Mouse (Mus musculus) forebrain, embryonic 16.5 days (tissue): ENCODE data around the gene Foxp4. TPM values are rescaled to one million over a fixed set of nuclear protein-coding genes. Genes with fewer than 3 reads are reported as not detected.

ENCODE experiments used
- ATAC-seq: fragments of 200-750 bp; cut with Nextera tagmentation; 2 replicates; pipeline ENCODE4 v1.8.0; 2017; ENCODE audit warnings: mild to moderate bottlenecking, moderate library complexity
- H3K27ac ChIP-seq: fragments of 300-500 bp; sonication (generic); 2 replicates; pipeline ENCODE4 v1.5.1; 2014; ENCODE audit warnings: low read length, control low read depth
- H3K27me3 ChIP-seq: fragments of 300-500 bp; sonication (generic); replicated peaks from 2 replicates; pipeline ENCODE4 v1.6.1; 2014; ENCODE audit warnings: low read length; ENCODE audit not compliant: control insufficient read depth, insufficient read depth
- H3K36me3 ChIP-seq: fragments of 300-500 bp; sonication (generic); 2 replicates; pipeline ENCODE4 v1.6.1; 2014; ENCODE audit not compliant: control insufficient read depth, insufficient read depth
- H3K4me1 ChIP-seq: fragments of 300-500 bp; sonication (generic); replicated peaks from 2 replicates; pipeline ENCODE4 v1.6.1; 2014; ENCODE audit warnings: low read length; ENCODE audit not compliant: control insufficient read depth, insufficient read depth
- H3K4me2 ChIP-seq: fragments of 300-500 bp; sonication (generic); 2 replicates; pipeline ENCODE4 v1.6.1; 2014; ENCODE audit warnings: mild to moderate bottlenecking, low read length, control low read depth
- H3K4me3 ChIP-seq: fragments of 300-500 bp; sonication (generic); replicated peaks from 2 replicates; pipeline ENCODE4 v1.5.1; 2014; ENCODE audit warnings: mild to moderate bottlenecking, low read length, control low read depth
- H3K9ac ChIP-seq: fragments of 300-500 bp; sonication (generic); replicated peaks from 2 replicates; pipeline ENCODE4 v1.6.1; 2014; ENCODE audit warnings: low read depth, low read length, control low read depth
- H3K9me3 ChIP-seq: fragments of 300-500 bp; sonication (generic); 2 replicates; pipeline ENCODE4 v1.6.1; 2016; ENCODE audit warnings: low read length; ENCODE audit not compliant: control insufficient read depth
- WGBS: fragments of 180-500 bp; shearing (Covaris S2); extraction: QIAGEN DNeasy Blood & Tissue Kit; methylation state at CpG from one replicate; pipeline ENCODE4 v1.1.7; 2014; 5-methylcytosine and 5-hydroxymethylcytosine counted together
- polyA plus RNA-seq: library from polyadenylated mRNA; unstranded; fragments of >200 nt; fragmentation: Nextera tagmentation; extraction: Ambion mirVana; gene quantifications from 2 replicates; pipeline ENCODE4 v1.2.1, GENCODE M21; 2015

Gene Foxp4
- polyA plus RNA-seq, 1 experiment from 2014 or later: 29.1 TPM

- Histone ChIP-seq H3K4me1 (peaks cover 25% of the 10 kb centered on the region), H3K4me2 (peak overlapping the region; percentile 28; the same call in 1 of the 2 replicates), H3K27ac (peak overlapping the region; percentile 72), H3K36me3 (no peaks in the 10 kb centered on the region), H3K9me3 (no peaks in the 10 kb centered on the region), H3K9ac (0 out of 2 replicates have a peak overlapping the region, but pooled peaks have one; percentile 2), H3K27me3 (no peaks in the 10 kb centered on the region), H3K4me3 (no peak overlapping the region)
- peak; percentile 81 for ATAC-seq
- 18% methylated on average over 12 of the region's 12 CpGs for WGBS
These were observed 28.1 kb upstream of the Foxp4 start for GRCm38 (mm10) chr17:47952368-47953081.

DNA sequence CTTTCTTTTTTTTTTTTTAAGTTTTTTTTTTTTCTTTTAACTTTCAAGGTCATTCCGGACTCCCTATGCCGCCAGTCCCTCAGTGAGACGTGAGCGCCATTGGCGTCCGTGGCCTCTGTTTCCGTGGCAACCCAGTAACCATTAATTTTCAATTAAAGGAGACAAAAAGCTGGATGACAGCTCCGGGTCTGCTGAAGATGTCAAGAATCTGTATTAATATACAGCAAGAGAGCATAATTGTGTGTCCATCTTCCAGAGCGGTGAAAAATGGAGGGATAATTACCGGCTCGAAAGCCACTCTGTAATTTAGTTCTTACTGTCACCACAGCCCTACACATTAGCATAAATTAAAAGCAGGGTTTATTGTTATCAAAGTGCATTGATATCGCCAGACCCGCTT, 27.0 kb upstream of the Foxp4 start:
- H3K4me2 ChIP-seq: peak overlapping the region; percentile 28
- H3K4me3 ChIP-seq: no peak overlapping the region
- WGBS: 6% methylated on average over 13 of the region's 13 CpGs
- ATAC-seq: peak; percentile 75
- H3K9ac ChIP-seq: no peak overlapping the region
- H3K27me3 ChIP-seq: no peaks in the 10 kb centered on the region
- no peak overlapping the region; the same call in 1 of the 2 replicates for H3K27ac ChIP-seq
- H3K4me1 ChIP-seq: peaks cover 31% of the 10 kb centered on the region
- no peaks in the 10 kb centered on the region for H3K36me3 ChIP-seq
- H3K9me3 ChIP-seq: no peaks in the 10 kb centered on the region

GRCm38 (mm10) chr17:47950831-47951230, 26.4 kb upstream of the Foxp4 start:
- Histone ChIP-seq H3K4me2 (no peak overlapping the region), H3K27ac (peak overlapping the region; percentile 17; the same call in 1 of the 2 replicates), H3K9ac (no peak overlapping the region), H3K4me3 (no peak overlapping the region), H3K27me3 (no peaks in the 10 kb centered on the region), H3K36me3 (no peaks in the 10 kb centered on the region), H3K4me1 (peaks cover 34% of the 10 kb centered on the region), H3K9me3 (no peaks in the 10 kb centered on the region)
- WGBS: 79% methylated on average over 5 of the region's 5 CpGs
- no peak for ATAC-seq

- Histone ChIP-seq H3K4me2 (no peak overlapping the region), H3K4me3 (no peak overlapping the region), H3K36me3 (no peaks in the 10 kb centered on the region), H3K9me3 (no peaks in the 10 kb centered on the region), H3K27ac (no peak overlapping the region), H3K4me1 (peaks cover 34% of the 10 kb centered on the region), H3K9ac (no peak overlapping the region), H3K27me3 (no peaks in the 10 kb centered on the region)
- no peak for ATAC-seq
- 95% methylated on average over 12 of the region's 12 CpGs for WGBS
These were observed 25.0 kb upstream of the Foxp4 start for GRCm38 (mm10) chr17:47949441-47949840.

GRCm38 (mm10) chr17:47948753-47949152, 24.3 kb upstream of the Foxp4 start:
- no peak overlapping the region for H3K4me2 ChIP-seq
- no peak overlapping the region for H3K4me3 ChIP-seq
- H3K36me3 ChIP-seq: no peaks in the 10 kb centered on the region
- H3K27me3 ChIP-seq: no peaks in the 10 kb centered on the region
- no peaks in the 10 kb centered on the region for H3K9me3 ChIP-seq
- H3K9ac ChIP-seq: no peak overlapping the region
- peaks cover 34% of the 10 kb centered on the region for H3K4me1 ChIP-seq
- 72% methylated on average over 5 of the region's 5 CpGs for WGBS
- no peak overlapping the region for H3K27ac ChIP-seq
- ATAC-seq: no peak

- Histone ChIP-seq H3K27ac (no peak overlapping the region), H3K27me3 (no peaks in the 10 kb centered on the region), H3K9ac (no peak overlapping the region), H3K9me3 (no peaks in the 10 kb centered on the region), H3K4me3 (no peak overlapping the region), H3K36me3 (no peaks in the 10 kb centered on the region), H3K4me2 (no peak overlapping the region), H3K4me1 (peaks cover 22% of the 10 kb centered on the region)
- no peak for ATAC-seq
- WGBS: 8% methylated on average over 13 of the region's 14 CpGs
These were observed 22.5 kb upstream of the Foxp4 start for GRCm38 (mm10) chr17:47946921-47947420.

GRCm38 (mm10) chr17:47946111-47946510, 21.7 kb upstream of the Foxp4 start:
- ATAC-seq: no peak
- Histone ChIP-seq H3K36me3 (no peaks in the 10 kb centered on the region), H3K9me3 (no peaks in the 10 kb centered on the region), H3K9ac (no peak overlapping the region), H3K27ac (no peak overlapping the region), H3K4me2 (no peak overlapping the region), H3K27me3 (no peaks in the 10 kb centered on the region), H3K4me1 (peaks cover 13% of the 10 kb centered on the region), H3K4me3 (no peak overlapping the region)
- WGBS: 65% methylated on average over 3 of the region's 3 CpGs

DNA sequence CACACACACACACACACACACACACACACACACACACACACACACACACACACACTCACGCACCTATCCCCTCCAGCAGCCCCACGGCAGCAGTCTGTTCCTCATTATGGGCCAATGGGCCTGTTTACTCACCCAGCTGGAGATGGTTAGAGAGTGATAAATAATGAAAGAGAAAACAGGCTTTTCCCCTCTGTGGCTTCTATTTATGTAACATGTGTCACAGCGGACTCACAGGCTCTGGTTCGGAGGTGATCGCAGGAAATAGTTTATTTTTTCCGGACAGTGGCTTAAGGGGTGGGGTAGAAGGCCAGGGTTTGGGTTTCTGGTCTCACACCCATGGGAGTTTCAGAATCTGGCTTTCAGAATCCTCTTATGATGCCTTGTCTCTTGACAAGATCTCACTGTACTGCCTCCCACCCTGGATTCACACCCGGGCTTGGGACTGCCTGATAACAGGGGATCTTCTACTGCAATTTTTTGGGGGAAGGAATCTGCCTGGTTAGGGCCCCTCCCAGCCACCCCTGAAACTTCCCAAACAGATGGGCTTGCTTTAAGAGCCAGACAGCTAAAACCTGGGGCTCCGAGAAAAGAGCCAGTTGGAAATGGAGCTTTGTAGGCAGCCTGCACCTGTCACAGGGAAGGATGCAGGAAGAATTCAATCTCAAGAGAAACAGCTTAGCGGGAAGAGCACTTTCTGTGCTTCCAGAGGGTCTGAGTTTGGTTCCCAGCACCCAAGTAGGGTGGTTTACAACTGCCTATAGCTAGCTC, 18.8 kb upstream of the Foxp4 start:
- no peak overlapping the region for H3K9ac ChIP-seq
- no peak overlapping the region for H3K4me3 ChIP-seq
- peak; percentile 71 for ATAC-seq
- no peaks in the 10 kb centered on the region for H3K9me3 ChIP-seq
- 46% methylated on average over 9 of the region's 9 CpGs for WGBS
- H3K27me3 ChIP-seq: no peaks in the 10 kb centered on the region; the same call in 1 of the 2 replicates
- H3K4me2 ChIP-seq: no peak overlapping the region
- peak overlapping the region; percentile 72 for H3K27ac ChIP-seq
- H3K36me3 ChIP-seq: no peaks in the 10 kb centered on the region
- peaks cover 10% of the 10 kb centered on the region; the same call in 1 of the 2 replicates for H3K4me1 ChIP-seq

GRCm38 (mm10) chr17:47942008-47942407, 17.6 kb upstream of the Foxp4 start:
- H3K4me3 ChIP-seq: no peak overlapping the region
- peaks cover 7% of the 10 kb centered on the region; the same call in 1 of the 2 replicates for H3K27me3 ChIP-seq
- peaks cover 8% of the 10 kb centered on the region; the same call in 1 of the 2 replicates for H3K4me1 ChIP-seq
- H3K36me3 ChIP-seq: no peaks in the 10 kb centered on the region
- WGBS: 89% methylated on average over 4 of the region's 4 CpGs
- H3K9me3 ChIP-seq: no peaks in the 10 kb centered on the region
- no peak overlapping the region for H3K9ac ChIP-seq
- no peak overlapping the region for H3K4me2 ChIP-seq
- ATAC-seq: no peak
- no peak overlapping the region for H3K27ac ChIP-seq
